Mouse (Mus musculus): Measurements from ENCODE around the gene Hes6.

Gene Hes6

DNA sequence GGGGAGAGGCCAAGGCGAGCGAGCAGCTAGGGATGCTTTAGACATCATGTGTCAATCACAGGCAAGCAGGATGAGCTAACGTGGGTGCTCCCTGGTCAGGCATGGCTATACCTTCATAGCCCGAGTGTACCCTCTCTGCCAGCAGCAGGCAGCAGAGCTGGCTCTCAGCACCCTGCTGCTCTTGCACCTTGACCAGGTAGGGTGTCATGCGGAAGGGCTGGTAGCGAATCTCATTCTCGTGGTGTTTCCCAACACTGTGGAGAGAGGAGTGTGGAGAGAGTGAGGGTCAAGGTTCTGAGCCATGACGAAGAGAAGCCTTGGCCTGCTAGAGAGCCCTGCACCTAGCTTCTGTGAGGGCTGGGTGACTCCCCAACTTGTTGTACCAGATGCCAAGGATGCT lies 25.9 kb upstream of the Hes6 start:
- no peak for DNase-seq

DNA sequence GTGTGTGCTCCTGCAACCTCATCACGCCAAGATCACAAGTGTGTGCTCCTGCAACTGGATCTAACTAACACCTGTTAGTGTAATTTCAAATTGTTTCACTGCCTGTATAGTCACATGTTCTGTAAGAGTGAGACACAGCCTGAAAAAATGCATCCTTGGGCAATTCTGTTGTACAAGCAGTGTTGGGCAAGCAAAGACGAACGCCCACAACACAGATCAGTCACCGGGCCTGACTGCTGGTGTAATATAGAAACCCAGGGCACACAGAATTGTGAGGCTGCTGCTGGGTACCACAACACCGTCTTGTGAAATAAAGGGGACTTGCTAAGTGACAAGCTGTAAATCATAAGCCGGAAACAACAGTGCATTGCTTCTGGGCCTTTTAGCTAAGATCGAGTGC lies 23.7 kb upstream of the Hes6 start:
- DNase-seq, result no peak

DNA sequence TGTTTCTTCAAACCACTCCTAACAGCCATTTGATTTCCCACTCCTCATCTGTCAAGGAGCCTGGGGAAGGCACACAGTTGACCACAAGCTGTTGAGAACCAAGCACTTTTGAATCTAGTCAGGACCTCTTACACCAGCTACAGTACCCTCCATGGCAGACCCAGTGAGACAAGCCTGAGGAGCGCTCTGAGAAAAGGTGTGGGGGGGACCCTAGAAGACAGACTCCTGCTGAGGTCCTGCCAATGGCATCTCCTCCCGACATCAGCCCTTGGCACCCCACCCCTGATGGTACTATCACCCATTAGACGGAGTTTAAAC lies 23.2 kb upstream of the Hes6 start:
- DNase-seq, result no peak

DNA sequence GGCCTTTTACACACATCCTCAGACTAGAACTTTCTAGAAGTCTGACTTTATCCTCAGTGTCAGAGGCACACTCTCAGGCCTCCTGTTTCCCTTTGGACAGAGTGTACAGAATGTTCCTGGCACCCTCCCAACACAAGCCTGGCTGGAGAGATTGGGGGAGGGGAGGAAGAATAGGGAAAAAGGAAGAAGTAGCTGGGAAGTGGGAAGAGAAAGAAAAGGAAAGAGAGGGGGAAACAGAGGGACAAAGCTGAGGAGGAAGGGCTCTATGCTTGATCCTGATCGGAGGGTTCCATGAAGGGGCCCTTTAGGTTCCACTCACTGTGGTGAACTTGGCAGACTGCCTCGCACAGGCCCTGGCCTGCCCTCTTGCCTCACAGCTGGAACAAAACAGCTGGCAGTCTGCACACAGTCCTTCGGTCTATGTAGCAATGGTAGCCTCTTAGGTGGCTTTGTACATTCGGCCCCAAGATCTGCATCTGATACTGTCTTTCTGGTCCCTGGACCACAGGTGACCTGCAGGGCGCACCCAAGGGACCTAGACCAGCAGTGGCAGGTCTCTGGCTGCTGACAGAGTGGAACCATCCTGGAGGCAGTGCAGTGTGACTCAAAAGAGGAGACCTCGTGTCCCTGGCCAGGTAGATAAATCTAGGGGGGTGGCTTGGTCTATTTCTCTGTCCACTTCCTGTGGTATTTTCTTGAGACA lies 22.7 kb upstream of the Hes6 start:
- no peak for DNase-seq

DNA sequence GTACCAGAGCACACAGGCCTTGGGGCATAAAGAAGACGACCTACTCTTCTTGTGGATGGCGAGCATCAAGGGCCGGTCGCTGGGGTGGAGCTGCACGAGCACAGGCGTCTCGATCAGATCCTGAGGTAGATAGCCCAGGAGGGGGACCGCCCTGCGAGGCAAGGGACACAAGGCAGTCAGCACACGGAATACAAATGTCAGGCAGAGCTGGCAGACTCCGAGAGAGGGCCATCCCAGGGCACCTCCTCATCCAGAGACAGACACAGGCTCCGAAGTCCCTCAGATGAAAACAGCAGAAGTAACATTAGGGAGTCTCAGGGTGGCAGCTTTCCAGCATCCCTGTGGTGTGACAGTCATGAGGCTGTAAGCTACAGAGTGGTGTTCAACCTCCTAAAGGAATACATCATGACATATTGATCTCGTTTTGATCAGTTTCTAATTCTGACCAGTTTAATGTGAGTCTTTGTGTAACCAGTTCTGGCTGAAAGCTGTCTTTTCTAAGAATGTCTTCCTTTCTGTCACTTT lies 21.8 kb upstream of the Hes6 start:
- no peak for DNase-seq

DNA sequence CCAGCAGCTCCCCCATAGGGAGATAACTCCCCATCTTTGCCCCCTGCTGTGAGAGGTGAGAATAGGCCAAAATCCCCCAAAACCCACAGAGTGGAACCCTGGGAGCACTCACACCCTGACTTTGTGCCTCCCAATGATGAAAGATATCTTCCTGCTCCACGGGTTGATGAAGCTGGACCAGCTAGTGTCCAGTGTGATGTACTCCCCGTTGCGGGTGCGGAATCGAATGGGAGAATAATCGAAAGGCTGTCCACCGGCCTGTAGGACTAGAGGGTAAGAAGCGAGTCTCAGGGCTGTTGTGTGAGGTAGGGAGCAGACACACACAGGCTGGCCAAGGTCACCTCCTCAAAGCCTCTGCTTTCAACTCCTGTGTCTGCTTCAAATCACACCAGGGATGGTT lies 21.1 kb upstream of the Hes6 start:
- no peak for DNase-seq

DNA sequence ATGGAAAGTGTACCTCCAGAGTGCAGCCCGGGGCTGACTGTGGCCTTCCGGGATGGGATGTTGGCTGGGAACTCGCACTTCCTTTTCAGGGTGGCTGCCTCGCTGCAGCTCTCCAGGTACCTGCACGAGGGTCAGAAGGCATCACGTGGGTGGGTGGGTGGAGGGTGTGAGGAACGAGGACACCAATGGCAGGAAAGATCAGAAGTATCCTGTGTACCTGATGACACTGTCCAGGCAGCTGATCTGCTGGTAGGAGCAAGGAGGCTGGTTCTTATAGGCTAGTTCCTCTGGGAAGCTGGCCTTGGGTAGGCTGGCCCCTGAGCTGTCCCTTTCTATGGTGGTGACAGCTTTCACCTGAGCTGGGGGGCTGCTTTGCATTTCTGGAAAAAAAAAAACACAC lies 16.9 kb upstream of the Hes6 start:
- DNase-seq, result no peak

DNA sequence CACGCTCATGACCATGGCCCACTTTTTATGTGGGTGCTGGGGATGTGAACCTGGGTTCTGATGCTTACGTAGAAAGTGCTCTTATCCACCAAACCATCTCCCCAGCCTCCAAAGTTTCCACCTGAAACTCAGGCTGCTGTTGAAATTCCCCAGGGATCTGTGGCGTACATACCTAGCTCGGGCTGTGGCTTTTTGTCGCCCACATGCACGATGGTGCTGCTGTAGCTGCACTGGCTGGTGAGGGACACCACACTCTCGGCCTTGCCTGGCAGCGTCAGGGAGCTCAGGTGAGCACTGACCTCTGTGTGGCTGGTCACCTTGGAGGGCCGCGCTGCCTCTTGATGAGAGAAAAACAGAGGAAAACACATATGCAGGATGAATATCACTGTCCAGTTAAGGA lies 15.4 kb upstream of the Hes6 start:
- DNase-seq, result no peak

DNA sequence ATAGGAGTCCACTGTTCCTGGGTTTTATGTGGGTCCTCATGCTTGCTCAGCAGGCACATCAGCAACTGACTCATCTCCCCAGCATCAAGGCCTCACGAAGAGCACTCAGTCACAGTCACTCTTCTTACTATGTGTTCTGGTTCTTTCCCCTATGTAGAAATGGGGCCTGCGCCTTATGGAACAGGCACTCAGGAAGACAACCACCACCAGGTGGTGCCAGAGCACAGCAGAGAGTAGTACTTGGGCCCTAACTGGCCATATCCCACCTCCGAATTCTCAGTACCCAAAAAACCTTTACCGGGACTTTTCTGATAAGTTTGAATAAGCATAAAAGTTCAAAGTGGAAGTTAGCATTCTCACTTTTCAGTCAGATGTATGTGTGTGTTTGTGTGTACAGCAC lies 14.8 kb upstream of the Hes6 start:
- DNase-seq, result peak; percentile 82

DNA sequence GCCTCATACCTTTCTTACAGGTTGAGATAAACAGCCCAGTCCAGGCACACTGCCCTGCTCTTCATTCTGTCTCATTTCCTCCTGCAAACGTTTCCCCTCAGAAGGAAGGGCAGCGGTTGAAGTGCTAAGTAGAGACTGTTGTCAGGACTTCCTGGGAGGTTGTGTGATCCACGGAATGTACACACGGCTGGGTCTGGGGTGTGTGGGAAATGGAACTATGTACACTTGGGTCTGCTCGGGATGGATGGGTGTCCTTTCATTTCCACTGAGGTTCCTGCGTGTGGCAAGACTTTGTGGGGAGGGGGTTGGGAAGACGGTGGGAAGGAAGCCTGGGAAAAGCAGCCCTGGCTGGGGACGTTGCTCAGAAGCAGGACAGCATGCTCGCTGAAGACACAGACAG lies 12.6 kb upstream of the Hes6 start:
- no peak for DNase-seq

DNA sequence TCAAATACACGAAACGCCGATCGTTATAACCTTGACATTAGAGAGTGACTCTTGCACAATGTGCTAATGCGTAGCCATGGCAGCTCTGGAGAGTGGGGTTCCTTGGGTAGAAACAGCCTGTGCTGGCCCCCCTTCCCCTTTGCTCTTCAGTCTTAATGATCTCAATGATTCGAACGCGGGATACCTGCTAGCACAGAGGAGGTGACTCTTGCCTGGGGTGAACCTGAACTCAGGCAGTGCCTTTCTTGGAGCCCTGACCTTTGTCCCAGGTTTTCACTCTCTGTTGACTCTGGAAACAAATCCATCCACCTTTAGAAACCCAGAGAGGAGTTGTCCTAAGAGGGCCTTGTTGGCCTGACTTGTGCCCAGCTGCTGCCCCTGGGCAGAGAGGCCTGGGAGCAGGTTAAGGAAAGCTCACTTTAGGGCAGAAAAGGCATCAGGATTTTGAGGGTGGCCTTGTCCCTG lies 6.8 kb upstream of the Hes6 start:
- DNase-seq, result no peak

DNA sequence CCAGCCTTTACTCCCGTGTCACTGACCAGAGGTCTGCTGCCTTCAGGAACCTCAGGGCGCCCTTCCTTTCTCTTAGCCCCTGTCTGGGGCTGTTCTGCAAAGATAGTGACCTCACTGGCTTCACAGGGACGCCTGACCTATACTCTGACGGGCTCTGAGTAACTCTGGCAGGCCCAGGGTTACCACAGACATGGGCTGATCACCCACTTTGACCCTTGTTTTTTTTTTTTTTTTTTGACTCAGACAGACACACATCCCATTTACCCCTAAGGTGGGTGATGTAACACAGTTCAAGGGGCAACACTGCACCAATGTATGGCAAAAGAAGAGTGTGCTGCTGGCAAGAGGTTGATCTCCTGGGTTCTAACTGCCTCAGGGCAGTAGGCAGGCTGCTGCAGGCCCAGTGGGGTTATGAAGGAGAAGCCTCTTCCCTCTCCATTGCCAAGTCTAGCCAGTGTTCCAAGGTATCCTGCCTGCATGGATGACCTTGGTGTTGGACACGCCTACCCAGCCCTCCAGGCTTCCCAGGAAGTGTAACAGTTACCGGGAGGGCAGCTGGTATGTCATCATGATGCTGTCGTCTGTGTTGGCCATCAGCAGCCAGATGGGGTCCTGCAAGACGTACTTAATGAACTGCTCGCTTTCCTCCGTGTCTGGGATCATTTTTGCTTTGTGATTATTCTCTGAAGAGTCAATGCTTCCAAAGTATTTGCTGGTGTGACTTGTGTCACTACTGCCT lies 6.2 kb upstream of the Hes6 start:
- no peak for DNase-seq

DNA sequence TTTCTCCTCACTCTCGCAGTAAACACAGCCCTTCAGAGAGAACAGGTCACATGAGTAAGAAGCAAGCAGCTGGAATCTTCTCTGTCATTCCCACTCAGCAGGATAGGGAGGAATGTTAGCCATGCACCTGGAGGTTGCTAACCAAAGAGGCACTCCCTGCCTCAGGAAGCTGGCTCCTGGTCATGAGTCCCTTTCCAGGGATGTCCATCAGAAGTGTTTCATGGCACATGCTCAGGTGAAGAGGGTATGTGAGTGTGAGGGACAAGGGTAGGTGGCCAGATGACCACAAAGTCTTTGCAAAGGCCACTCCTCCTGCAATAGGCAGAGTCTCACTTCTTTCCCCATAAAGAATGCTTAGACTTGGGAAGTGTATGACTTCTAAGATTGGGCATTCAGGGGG lies 4.2 kb upstream of the Hes6 start:
- DNase-seq, result no peak

DNA sequence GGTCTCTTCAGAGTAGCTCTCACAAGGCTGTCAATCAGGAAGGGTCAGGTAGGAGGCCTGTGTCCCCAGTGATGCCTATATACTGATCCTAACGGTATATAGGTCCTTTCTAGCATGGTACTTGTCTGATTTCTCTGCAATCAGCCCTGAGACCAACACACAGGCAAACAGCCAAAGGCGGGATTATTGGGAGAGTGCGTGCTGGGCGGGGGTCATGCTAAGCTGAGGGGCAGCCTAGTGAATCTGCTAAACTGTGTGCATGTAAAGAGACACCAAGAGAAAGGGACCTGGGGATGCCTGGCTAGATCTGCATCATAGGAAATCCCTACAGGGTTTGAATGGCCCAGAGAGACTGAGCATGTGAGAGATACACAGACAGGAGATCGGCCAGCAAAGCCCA lies 1.5 kb upstream of the Hes6 start:
- no peak for DNase-seq

DNA sequence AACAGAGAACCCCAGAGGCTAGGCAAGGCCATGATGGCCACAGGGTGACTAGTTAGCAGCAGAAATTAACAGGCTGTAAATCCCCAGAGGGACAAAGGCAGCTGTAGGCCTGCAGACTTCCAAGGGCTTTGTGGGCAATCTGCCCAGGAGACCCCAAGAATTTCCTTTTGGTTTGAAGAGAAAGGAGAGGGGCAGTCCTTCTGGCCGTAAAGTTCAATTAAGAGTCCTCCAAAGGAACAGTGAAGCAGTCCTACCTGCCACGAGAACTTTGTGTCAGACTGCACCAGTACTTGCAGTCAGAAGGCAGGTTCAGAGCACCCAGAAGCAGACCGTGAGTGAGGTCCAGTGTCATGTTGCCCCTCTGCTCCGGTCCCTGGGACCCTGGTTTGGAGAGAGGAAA lies 1.1 kb upstream of the Hes6 start:
- no peak for DNase-seq

DNA sequence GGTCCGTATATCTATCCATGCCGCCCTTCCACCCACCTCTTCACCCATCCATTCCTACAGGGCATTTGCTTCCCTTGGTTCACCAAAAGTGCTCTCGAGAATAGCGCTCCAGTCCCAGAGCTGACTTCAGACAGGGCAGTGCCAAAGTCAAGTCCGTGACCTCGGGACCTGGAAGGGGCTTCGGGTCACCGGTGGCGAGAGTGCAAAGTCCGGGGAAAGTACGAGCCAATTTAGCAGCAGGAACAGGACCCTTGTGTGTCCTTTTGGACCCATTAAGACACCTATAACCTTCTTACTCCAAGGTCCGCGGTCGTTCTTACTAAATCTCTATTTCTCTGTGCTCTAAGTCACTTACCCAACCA lies 321 bp downstream of the Hes6 start:
- no peak for DNase-seq

DNA sequence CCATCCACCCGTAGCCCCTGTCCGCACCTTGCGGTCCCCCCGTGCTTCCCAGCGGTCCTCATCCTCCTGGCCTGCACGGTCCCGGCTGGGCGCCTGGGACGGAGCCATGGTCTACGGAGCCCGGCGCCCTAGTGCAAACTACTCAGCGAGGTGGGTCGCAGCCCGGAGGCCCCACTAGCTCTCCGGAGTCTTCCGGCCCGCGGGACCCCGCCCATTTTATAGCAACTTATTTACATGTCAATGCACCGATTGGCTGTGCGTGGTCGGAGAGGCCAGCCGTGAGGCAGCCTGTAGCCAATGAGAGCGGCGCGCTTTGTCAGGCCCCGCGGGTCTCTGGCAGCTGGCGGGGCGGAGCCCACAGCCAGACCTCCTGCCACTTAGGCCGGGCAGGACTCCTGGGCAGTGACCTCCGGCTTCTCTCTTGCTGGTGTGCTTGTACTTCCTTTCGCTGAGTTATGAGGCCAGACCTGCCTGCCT lies 770 bp downstream of the Hes6 start:
- peak; percentile 95 for DNase-seq

DNA sequence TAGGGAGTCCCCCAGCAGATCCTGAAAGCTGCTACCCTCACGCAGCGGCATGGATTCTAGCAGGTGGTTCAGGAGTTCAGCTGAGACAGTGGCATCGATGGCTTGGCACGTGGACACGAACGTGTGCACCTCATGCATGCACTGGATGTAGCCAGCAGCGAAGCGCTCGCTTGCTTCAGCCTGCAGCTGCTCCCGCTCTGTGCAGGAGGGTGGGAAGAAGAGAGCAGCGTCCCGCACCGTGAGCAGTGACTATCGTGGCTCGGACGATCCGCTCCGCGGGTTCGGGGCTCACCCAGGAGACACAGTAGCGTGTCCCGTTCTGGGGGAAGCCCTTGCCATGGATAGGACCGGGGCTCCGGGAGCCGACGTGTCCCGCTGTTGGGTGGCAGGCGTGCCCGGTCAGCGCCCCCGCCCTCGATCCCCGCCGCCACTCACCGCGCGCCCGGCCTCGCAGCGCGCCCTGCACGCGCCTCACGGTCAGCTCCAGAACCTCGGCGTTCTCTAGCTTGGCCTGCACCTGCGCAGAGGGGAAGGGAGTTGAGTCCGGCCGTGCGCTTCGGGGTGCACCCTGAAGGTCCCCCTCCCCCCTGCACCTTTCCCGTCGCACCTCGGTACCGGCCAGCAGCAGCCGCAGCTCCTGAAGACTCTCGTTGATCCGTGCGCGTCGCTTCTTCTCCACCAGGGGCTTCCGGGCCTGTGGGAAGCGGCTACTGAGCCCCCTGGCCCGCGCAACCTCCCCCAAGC lies 1.4 kb downstream of the Hes6 start:
- no peak for DNase-seq

DNA sequence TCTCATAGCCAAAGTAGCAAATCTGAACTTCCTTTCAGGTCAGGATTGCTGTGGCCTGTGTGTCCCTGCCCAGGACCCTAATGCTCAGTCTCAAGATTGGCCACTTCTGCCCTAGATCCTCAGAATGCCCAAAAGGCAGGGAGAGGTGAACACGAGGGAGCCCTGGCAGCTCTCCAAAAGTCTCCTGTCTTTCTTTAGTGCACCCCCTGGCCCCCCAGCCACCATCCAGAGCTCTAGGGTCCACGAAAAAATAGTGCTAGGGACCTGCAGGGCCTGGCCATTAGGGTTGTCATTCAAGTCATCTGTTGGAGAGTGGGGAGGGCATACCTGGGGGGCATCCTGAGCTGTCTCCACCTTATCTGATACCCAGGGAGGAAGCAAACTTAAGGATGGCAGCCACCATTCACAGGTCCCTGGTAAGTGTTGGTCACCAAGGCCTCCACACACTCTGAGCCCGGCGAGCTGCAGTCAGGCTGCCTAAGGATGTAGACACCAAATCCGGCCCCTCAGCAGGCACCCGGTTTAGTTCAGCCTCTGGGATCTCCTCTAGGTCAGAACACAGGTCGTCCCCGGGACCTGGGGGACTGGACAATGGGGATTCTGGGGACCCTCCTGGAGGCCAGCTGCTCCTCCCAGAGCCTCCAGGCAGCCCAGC lies 2.1 kb downstream of the Hes6 start:
- DNase-seq, result no peak

DNA sequence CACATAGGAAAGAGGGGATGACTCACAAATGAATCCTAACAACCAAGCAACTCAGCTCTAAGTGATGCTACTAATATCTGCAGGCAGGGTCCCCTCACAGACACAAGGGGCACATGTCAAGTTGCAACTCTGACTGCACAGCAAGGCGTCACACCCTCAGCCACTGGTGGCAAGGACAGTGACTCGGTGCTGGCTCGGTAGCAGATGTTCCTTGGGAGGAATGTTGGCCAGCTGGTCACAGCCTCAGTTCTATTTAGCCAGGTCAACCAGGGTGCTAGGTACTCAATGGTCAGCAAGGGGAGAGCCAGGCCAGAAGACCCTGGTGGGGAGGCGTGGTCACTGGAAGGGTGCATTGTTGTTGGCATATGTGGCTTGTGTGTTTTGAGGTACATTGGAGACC lies 6.0 kb downstream of the Hes6 start:
- DNase-seq, result no peak

DNA sequence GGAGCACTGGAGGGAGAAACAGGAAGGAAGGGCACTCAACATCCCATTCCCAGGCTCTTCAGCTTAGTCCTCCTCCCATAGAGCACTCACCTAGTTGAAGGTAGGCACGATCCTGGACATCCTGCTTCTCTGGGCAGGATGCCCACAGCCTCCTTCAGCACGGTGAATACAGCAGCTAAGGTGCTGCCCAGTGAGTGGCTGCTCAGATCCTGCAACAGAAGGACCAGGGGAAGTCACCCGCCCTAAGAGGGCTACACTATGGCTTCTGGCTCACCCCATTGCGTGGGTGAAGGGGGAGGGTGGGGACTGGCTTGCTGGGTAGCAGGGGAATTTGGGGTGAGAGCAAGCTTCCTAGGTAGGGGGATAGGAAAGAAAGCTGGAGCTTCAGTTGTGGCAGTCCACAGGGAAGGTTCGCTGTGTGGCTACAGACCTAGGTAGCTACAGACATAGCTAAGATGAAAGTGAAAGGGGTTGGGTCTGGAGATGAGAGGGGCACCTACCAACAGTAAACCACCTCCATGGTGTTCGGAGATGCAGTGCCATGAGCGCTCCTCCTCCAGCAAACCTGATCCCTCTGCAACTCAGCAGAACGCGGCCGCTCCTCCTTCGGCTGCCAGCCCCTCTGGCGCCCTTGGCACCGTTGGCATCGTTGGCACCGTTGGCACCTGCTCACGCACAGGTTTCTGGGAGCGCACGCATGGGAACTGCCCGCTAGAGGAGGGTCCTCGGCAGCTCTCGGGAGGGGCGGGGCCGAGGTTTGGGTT lies 8.2 kb downstream of the Hes6 start:
- no peak for DNase-seq

DNA sequence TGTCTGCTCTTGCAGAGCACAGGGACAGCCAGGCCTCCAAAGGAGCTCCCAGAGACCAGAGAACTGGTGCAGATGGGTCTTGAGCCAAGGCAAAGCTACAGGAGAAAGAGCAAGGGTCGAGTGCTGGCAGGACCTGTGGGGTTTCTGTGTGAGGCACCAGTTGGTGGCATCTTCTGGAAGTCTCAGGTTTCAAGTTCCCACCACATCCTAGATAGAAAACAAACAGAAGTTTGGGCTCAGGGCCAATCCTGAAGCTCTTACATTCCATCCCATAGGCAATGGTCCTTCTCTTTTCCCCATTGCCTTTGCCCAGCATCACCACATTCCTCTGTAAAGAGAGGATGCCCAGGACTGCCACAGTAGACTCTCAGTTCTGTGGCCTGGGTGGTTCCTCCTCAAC lies 8.9 kb downstream of the Hes6 start:
- DNase-seq, result no peak

Data from thymus, postnatal 25 days (tissue).